Mouse (Mus musculus): ENCODE data around the gene Trio. TPM values are rescaled to one million over a fixed set of nuclear protein-coding genes. Genes with fewer than 3 reads are reported as not detected.

The Trio gene
- total and polyA plus RNA-seq, 3 experiments, result 0.66 TPM; not detected in 2

DNA sequence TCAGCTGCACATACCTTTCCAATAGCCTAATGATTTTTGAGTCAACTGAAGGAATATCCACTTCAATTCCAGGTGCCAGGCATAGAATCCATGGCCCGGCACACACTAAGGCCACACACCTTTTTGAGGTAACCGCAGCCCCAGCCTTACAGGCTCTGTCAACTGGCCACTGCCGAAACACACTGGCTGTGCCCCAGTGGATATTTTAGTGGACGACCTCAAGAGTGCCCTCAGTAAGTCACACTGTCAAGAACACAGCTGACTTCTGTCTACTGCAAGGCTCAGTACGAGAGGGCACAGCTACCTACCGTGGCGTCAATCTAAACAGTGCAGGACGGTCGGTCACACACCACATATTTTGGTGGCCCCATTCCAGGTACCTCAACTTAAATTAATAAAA lies 114.5 kb downstream of the Trio start:
- Histone ChIP-seq H3K36me3 (replicated peaks) (no peaks in the 10 kb centered on the region), H3K4me1 (ENCODE audit: insufficient read depth, low read depth, low read length) (no peaks in the 10 kb centered on the region), H3K27me3 (ENCODE audit: insufficient read depth, low read length) (no peaks in the 10 kb centered on the region), H3K9me3 (replicated peaks) (peaks cover 64% of the 10 kb centered on the region), H3K4me3 (ENCODE audit: low read depth, low read length) (no peak overlapping the region)
- TF ChIP-seq GATA1 (IDR thresholded peaks at IDR 0.05; ENCODE audit: borderline replicate concordance, low read length) (no peak), TAL1 (conservative IDR thresholded peaks at IDR 0.05; ENCODE audit: low read depth, low read length) (no peak), GATA2 (IDR thresholded peaks at IDR 0.05; ENCODE audit: borderline replicate concordance, low read depth, low read length) (no peak), CTCF (IDR thresholded peaks at IDR 0.05; ENCODE audit: low read depth, low read length) (no peak), POLR2AphosphoS5 (IDR thresholded peaks at IDR 0.05; ENCODE audit: insufficient replicate concordance, low read depth, low read length) (no peak)
- ATAC-seq (ENCODE audit: extremely low read depth, insufficient number of reproducible peaks, low FRiP score, poor library complexity, severe bottlenecking) (no peak), DNase-seq (ENCODE audit: low spot score) (no peak)

DNA sequence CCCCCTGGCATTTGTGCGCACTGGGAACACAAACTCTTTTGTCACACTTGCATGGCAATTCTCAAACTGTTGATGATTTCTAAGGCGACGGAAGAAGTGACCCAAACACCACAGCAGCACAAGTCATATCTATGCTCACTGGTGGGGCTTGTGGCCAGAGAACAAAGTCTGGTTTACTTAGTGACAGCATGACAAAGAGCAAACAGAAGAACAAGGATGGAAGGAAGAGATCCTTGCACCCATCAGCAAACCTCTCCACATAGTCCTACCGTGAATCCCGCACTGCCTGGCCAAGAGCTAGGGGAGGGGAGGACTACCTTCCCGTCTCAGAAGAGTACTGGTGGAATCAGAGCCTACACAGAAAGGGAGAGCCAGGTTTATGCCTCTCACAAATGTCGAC lies 115.5 kb downstream of the Trio start:
- H3K36me3 ChIP-seq (replicated peaks), result no peaks in the 10 kb centered on the region
- no peak for ATAC-seq (ENCODE audit: extremely low read depth, insufficient number of reproducible peaks, low FRiP score, poor library complexity, severe bottlenecking)

DNA sequence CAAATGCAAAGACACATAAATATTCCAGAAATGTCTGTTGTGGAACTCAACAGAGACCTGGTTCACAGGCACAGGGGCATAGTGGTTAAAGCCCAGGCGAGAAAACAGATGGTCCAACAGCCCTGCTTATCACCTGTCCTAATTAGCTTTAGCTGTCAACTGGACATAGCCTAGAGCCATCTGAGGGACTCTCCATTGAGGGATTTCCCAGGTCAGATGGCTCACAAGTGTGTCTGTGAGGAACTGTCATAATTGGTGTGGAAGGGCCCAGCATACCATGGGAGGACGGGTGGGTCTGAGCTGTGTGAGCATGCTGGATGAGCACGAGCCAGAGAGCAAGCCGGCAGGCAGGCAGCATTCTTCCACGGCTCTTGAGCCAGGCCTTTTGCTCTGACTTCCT lies 118.0 kb downstream of the Trio start:
- TF ChIP-seq GATA2 (IDR thresholded peaks at IDR 0.05; ENCODE audit: borderline replicate concordance, low read depth, low read length) (no peak), CTCF (IDR thresholded peaks at IDR 0.05; ENCODE audit: low read depth, low read length) (no peak), GATA1 (IDR thresholded peaks at IDR 0.05; ENCODE audit: borderline replicate concordance, low read length) (no peak), TAL1 (conservative IDR thresholded peaks at IDR 0.05; ENCODE audit: low read depth, low read length) (no peak), POLR2AphosphoS5 (IDR thresholded peaks at IDR 0.05; ENCODE audit: insufficient replicate concordance, low read depth, low read length) (no peak)
- no peaks in the 10 kb centered on the region for H3K27me3 ChIP-seq (ENCODE audit: insufficient read depth, low read length)
- no peaks in the 10 kb centered on the region for H3K4me1 ChIP-seq (ENCODE audit: insufficient read depth, low read depth, low read length)
- peaks cover 70% of the 10 kb centered on the region for H3K9me3 ChIP-seq (replicated peaks)
- DNase-seq (ENCODE audit: low spot score) (no peak), ATAC-seq (ENCODE audit: extremely low read depth, insufficient number of reproducible peaks, low FRiP score, poor library complexity, severe bottlenecking) (no peak)
- no peaks in the 10 kb centered on the region for H3K36me3 ChIP-seq (replicated peaks)
- H3K4me3 ChIP-seq (ENCODE audit: low read depth, low read length), result no peak overlapping the region

More for the DNA sequence above, 115.5 kb downstream of the Trio start:
- no peaks in the 10 kb centered on the region for H3K4me1 ChIP-seq (ENCODE audit: insufficient read depth, low read depth, low read length)
- H3K4me3 ChIP-seq (ENCODE audit: low read depth, low read length), result no peak overlapping the region
- no peak for TF ChIP-seq TAL1 (conservative IDR thresholded peaks at IDR 0.05; ENCODE audit: low read depth, low read length)
- TF ChIP-seq CTCF (IDR thresholded peaks at IDR 0.05; ENCODE audit: low read depth, low read length), result no peak
- TF ChIP-seq GATA2 (IDR thresholded peaks at IDR 0.05; ENCODE audit: borderline replicate concordance, low read depth, low read length), result no peak
- no peak for TF ChIP-seq GATA1 (IDR thresholded peaks at IDR 0.05; ENCODE audit: borderline replicate concordance, low read length)
- TF ChIP-seq POLR2AphosphoS5 (IDR thresholded peaks at IDR 0.05; ENCODE audit: insufficient replicate concordance, low read depth, low read length), result no peak
- no peaks in the 10 kb centered on the region for H3K27me3 ChIP-seq (ENCODE audit: insufficient read depth, low read length)
- no peak for DNase-seq (ENCODE audit: low spot score)
- peaks cover 68% of the 10 kb centered on the region for H3K9me3 ChIP-seq (replicated peaks)

DNA sequence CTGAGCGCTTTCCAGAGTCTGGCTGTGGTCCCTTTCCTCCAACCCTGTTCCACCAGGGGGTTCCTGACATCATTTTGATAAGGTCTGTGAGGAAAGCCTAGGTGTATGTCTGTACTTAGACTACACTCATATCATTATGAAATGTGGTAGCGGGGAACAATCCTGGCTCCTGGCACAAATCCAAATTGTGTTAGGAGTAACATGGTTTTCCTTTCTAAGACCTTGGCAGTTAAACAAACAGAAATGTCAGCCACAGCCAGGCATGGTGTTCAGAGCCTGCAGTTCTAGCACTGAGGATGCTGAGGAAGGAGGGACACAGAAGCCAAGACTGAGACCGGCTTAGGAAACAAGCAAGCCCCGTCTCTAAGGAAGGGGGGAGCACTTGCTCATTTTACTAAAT lies 119.2 kb downstream of the Trio start:
- Histone ChIP-seq H3K4me1 (ENCODE audit: insufficient read depth, low read depth, low read length) (no peaks in the 10 kb centered on the region), H3K4me3 (ENCODE audit: low read depth, low read length) (no peak overlapping the region), H3K36me3 (replicated peaks) (no peaks in the 10 kb centered on the region), H3K27me3 (ENCODE audit: insufficient read depth, low read length) (no peaks in the 10 kb centered on the region), H3K9me3 (replicated peaks) (peaks cover 70% of the 10 kb centered on the region)
- ATAC-seq (ENCODE audit: extremely low read depth, insufficient number of reproducible peaks, low FRiP score, poor library complexity, severe bottlenecking) (no peak), DNase-seq (ENCODE audit: low spot score) (no peak)
- no peak for TF ChIP-seq CTCF (IDR thresholded peaks at IDR 0.05; ENCODE audit: low read depth, low read length)
- no peak for TF ChIP-seq TAL1 (conservative IDR thresholded peaks at IDR 0.05; ENCODE audit: low read depth, low read length)

DNA sequence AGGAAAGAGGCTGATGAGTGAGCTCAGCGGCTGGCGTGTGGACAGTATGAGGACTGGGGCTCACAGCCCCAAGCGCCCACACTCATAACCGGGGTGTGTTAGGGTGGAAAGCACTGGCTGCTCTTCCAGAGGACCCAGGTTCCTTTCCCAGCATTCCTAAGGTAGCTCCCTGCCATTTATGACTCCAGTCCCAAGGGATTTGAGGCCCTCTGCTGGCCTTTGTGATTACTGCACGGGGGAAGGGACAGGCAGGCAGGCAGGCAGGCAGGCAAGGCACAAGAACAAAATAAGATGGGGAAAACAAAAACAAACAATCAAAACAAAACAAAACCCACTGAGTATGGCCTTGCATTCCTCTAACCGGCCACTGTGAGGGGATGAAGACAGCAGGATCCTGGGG lies 120.3 kb downstream of the Trio start:
- no peak for ATAC-seq (ENCODE audit: extremely low read depth, insufficient number of reproducible peaks, low FRiP score, poor library complexity, severe bottlenecking)
- no peak for DNase-seq (ENCODE audit: low spot score)
- TF ChIP-seq TAL1 (conservative IDR thresholded peaks at IDR 0.05; ENCODE audit: low read depth, low read length), result no peak
- no peak for TF ChIP-seq POLR2AphosphoS5 (IDR thresholded peaks at IDR 0.05; ENCODE audit: insufficient replicate concordance, low read depth, low read length)
- TF ChIP-seq GATA2 (IDR thresholded peaks at IDR 0.05; ENCODE audit: borderline replicate concordance, low read depth, low read length), result no peak
- TF ChIP-seq CTCF (IDR thresholded peaks at IDR 0.05; ENCODE audit: low read depth, low read length), result no peak
- TF ChIP-seq GATA1 (IDR thresholded peaks at IDR 0.05; ENCODE audit: borderline replicate concordance, low read length), result no peak
- Histone ChIP-seq H3K27me3 (ENCODE audit: insufficient read depth, low read length) (no peaks in the 10 kb centered on the region), H3K4me3 (ENCODE audit: low read depth, low read length) (no peak overlapping the region), H3K4me1 (ENCODE audit: insufficient read depth, low read depth, low read length) (no peaks in the 10 kb centered on the region), H3K36me3 (replicated peaks) (no peaks in the 10 kb centered on the region), H3K9me3 (replicated peaks) (peaks cover 72% of the 10 kb centered on the region)

DNA sequence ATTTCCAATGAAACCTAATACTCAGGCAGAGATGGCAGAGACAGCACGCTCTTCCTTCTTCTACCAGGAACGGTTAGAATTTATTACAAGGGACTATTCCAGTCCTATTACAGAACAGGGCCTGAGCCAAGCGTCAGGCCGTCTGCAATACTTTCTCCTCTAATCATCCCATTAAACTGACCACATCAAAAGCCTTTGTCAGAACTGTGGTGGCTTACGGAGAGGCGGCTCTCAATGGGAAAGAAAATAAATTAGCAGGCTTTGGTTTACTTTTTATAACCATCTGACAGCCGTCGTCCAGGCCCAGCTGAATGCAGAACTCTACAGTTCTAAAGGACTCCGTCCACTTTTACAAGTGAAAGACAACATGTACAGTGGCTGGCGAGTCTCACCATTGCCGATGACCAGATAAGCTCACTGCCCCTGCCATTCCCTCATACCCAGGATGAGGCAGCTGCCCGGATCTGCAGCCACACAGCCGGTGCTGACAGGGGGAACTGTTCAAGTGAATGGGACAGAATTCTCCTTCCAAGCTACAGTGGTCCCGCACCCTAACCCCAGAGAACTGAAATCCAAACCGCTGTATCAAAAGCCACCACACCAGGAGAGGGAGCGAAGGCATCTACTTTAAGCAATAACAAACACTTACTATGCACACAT lies 121.2 kb downstream of the Trio start:
- Histone ChIP-seq H3K4me1 (ENCODE audit: insufficient read depth, low read depth, low read length) (no peaks in the 10 kb centered on the region), H3K4me3 (ENCODE audit: low read depth, low read length) (no peak overlapping the region), H3K36me3 (replicated peaks) (no peaks in the 10 kb centered on the region), H3K27me3 (ENCODE audit: insufficient read depth, low read length) (no peaks in the 10 kb centered on the region), H3K9me3 (replicated peaks) (peaks cover 75% of the 10 kb centered on the region)
- DNase-seq (ENCODE audit: low spot score) (no peak), ATAC-seq (ENCODE audit: extremely low read depth, insufficient number of reproducible peaks, low FRiP score, poor library complexity, severe bottlenecking) (no peak)
- TF ChIP-seq GATA1 (IDR thresholded peaks at IDR 0.05; ENCODE audit: borderline replicate concordance, low read length) (no peak), GATA2 (IDR thresholded peaks at IDR 0.05; ENCODE audit: borderline replicate concordance, low read depth, low read length) (no peak), POLR2AphosphoS5 (IDR thresholded peaks at IDR 0.05; ENCODE audit: insufficient replicate concordance, low read depth, low read length) (no peak), CTCF (IDR thresholded peaks at IDR 0.05; ENCODE audit: low read depth, low read length) (no peak), TAL1 (conservative IDR thresholded peaks at IDR 0.05; ENCODE audit: low read depth, low read length) (no peak)

All from G1E (cell line).